Mouse (Mus musculus) brain, adult 10 weeks (tissue): ENCODE data around the gene Myh10. TPM values are rescaled to one million over a fixed set of nuclear protein-coding genes. Genes with fewer than 3 reads are reported as not detected.

Experiments used
- polyA plus RNA-seq: library from polyadenylated mRNA; stranded (reverse); fragments of 350-450 nt; fragmentation: Illumina TruSeq; extraction: RNeasy Lipid Tissue Mini Kit (QIAGEN cat#74804); gene quantifications from one replicate; pipeline ENCODE4 v1.2.3, GENCODE M21; 2015; ENCODE audit warnings: low read depth, low replicate concordance

Gene Myh10
- 126 TPM for polyA plus RNA-seq

DNA sequence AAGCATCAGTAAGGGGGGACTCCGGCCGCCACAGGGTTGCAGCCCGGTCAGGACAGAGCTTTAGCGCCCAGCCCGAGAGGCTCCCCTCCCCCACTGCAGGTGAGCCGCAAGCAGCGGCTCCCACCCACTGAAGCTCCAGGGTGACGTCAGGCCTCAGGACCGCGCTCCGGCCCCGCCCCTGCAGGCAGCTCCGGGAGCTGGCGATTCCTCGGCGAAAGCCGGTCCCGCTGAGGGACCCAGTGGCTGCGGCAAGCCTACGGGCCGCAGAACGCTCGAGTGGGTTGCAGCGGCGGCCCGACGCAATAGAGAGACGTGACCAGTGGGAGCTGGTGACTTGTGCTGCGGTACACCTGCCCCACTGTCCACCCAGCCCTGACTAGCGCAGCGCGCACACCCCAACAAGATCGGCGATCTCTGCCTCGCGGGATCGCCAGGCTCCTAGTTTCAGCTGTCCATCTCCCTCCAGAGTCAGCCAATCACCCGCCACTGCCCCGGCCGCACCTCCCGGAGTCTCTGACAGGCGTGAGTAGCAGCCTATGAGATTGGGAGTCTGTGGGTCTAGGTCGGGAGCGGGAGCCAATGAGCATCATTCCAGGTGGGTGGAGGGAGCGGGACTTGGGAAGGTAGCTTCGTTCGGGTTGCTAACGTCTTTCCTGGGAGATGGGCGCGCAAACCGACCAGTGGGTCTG is at the start of gene Myh10:
Myh10 (plus strand) TSS at position 239 of the 689 bp plus-strand sequence.

Other genes starting within 250 kb of the Myh10 start
- gene Pik3r6, start 188.5 kb upstream of the Myh10 start, polyA plus RNA-seq = 2.9 TPM
- gene Mfsd6l, start 135.4 kb upstream of the Myh10 start, polyA plus RNA-seq = not detected
- 1.00 TPM for gene Ccdc42, start 104.5 kb upstream of the Myh10 start, polyA plus RNA-seq
- gene Ndel1, start 180.3 kb downstream of the Myh10 start, polyA plus RNA-seq = 127 TPM
- not detected for gene Rnf222, start 197.0 kb downstream of the Myh10 start, polyA plus RNA-seq
- 2,040 TPM for gene Rpl26, start 210.0 kb downstream of the Myh10 start, polyA plus RNA-seq
- gene Odf4, start 235.5 kb downstream of the Myh10 start, polyA plus RNA-seq = 1.1 TPM